Mouse (Mus musculus) ovary, adult 18-20 months (tissue): ENCODE results near the gene BC051665.

Source experiments
- DNase-seq: peaks from one replicate; pipeline ENCODE4 v3.0.0; 2022; ENCODE audit warnings: low spot score, mixed read lengths

BC051665 gene

GRCm38 (mm10) chr13:60786264-60786663, at the start of gene BC051665:
Gene BC051665, minus strand, starts transcription at chr13:60786364.
- DNase-seq = no peak

- DNase-seq = no peak
Observed at GRCm38 (mm10) chr13:60826052-60826451, 39.9 kb upstream of the BC051665 start.

DNA sequence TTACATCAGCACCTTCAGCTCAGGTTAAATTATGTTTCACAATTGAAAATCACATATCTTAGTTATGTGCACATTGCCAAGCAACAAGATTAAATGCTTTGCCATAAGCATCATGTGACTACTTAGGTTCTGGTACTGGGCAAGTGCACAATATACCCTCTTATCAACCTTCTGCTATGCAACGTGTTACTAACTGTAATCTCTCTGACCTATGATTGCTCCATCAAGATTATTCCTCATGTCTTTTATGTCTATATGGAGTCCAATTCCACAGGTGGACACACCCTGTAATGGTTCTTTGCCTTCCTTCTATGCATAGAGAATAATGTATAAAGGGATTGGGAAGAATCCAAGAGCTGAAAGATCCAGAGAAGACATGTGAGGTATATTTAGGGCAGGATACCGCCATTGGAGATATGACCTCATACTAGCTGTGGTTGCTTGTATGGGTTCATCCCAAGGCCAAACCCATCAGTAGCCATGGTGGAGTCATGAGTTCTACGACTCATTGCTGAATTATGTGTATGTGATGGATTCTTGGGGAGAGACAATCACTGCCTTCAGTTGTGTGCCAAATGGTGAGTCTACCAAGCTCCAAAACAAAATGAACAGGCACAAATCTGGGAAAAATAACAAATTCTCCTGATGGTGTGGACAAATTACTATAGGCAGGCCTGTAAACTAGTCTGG, 34.5 kb upstream of the BC051665 start:
- no peak for DNase-seq

DNA sequence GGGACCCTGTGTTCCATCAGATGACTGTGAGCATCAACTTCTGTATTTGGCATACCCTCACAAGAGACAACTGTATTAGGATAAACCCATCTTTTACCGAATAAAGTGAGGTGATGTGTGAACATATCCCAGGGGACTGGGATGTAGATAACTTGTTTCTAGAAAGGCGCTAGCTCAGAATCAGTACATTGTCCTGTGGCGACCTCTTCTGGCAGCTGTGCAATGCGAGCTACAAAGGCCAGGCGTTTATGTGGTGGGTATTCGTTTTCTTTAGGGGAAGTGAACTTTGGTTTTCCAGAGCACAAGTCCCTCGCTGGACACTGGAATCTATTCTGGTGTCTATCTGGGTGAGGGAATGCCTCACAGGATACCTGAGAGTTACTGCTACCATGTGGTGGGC, 33.3 kb upstream of the BC051665 start:
- no peak for DNase-seq

GRCm38 (mm10) chr13:60813722-60814121, 27.6 kb upstream of the BC051665 start:
- no peak for DNase-seq

GRCm38 (mm10) chr13:60812768-60813167, 26.6 kb upstream of the BC051665 start:
- no peak for DNase-seq

DNA sequence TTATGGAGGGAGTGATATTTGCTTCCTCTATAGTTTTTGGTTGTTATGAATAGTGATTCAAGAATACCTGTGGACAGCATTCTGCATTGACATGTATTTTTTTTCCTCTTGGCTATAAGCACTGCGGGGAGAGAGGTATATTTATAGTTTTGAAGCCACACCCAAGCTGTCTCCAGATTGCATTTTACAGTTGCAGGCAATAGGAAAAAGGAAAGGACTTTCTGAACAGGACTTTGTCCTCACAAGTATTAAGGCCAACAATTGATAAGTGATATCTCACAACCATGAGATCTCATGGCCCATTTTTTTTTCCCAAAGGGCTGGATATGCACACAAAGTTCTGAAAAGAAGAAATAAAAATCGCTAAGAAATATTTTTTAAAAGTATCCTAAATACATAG, 23.5 kb upstream of the BC051665 start:
- no peak for DNase-seq

DNA sequence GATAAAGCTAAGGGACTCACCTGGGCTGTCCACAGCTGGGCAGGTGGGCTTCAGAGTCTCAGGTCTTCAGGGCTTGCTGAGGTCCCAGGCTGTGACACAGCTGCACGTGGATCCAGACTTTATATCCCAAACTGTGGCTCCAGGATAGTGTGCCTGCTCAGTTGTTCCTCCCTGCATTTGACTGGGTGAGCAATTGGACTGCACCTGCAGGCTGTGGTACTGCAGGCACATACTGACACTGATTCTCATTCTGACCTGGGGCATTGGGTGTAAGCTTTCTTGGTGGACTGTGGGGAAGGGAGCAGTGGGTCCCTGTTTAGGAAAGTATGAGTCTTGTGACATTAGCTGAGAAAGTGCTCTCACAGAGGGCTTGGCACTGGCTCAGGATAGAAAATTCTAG, 16.6 kb upstream of the BC051665 start, which contains the start of gene Ctsll3:
Gene Ctsll3, minus strand, starts transcription at position 101 of the 400 bp plus-strand sequence.
- DNase-seq = no peak

DNA sequence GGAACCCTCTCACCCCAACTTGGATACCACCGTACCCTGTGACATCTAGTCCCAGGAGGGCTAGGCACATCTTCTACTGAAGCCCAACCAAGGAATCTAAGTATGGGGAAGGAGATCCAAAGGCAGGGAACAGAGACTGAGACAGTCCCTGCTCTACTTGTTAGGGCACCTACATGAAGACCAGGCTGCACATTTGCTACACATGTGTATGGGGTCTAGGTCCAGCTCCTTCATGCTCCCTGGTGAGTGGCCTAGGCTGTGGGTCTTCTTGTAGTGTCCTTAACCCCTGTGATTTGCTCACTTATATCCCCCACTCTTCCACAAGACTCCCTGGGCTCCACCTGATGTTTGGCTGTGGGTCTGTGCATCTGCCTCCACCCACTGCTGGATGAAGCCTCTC, 3.3 kb upstream of the BC051665 start:
- no peak for DNase-seq

DNA sequence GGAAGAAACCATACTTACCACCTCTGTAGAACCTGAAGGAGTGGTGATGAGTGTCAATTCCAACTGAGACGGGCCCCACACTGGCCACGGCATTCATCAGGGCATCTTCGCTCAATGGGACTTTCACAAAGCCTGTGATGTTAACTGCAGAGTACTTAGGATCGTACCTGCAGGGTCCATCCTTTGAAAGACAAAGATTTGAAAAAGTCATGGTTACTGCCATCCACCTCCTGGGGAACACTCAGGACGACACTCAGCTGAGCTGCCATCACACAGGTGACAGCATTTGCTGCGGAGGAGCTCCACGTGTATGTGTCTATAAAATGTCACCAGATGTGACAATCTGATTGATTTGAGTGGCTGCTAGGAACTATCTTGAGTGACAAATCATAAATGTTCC, 2.9 kb downstream of the BC051665 start:
- no peak for DNase-seq

DNA sequence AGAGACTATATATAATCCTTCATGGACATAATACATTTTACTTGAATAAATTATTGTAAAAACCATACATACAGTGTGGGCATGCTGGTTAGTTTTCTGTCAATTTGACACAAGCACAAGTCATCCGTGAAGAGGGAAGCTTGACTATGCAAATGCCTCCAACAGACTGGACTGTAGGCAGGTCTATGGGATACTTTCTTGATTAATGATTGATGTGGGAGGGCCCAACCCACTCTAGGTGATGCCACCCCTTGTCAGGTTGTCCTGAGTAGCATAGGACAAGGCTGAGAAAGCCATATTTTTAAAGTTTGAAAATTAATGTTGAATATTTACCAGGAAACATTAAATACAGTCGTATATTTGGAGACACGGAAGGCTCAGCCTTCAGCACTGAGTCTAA, 5.6 kb downstream of the BC051665 start:
- no peak for DNase-seq

- DNase-seq = no peak
Observed at GRCm38 (mm10) chr13:60761161-60761560, 25.0 kb downstream of the BC051665 start.

DNA sequence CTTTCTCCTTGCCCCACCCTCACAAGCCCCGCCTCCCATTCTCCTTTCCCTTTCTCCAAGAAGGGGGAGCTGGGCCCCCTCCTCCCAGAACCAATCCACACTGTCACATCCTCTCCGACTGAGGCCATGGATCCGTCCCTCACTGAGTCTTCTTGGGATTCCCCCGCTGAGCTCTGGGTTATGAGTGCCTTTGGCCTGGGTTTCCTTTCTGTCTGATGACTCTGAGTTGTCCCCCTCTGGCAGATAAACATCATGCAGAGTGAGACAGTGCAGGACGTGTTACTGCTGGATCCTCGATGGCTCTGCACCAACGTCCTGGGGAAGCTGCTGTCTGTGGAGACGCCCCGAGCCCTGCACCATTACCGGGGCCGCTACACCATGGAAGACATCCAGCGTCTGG, 25.8 kb downstream of the BC051665 start:
- no peak for DNase-seq

DNA sequence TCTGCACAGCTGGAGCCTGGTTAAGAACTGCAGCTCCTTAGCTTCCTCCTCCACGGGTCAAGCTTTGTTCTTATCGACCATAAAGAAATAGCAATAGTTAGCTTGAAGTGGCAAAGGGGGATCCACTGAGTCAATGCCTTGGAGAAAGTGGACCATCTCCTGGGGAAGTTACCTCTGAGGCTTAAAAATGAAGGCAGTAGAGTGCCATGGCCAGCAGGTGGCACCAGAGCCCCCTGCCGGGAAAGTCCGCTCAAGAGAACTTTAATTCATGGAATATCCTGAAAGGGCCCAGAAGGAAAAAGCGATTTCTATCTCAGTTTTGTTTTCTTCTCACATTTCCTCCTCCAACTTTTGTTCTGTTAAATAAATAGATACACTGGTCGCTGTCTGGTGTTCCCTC, 27.0 kb downstream of the BC051665 start:
- DNase-seq = no peak

GRCm38 (mm10) chr13:60757292-60757691, 28.9 kb downstream of the BC051665 start:
- no peak for DNase-seq

GRCm38 (mm10) chr13:60755251-60755650, 30.9 kb downstream of the BC051665 start:
- no peak for DNase-seq

DNA sequence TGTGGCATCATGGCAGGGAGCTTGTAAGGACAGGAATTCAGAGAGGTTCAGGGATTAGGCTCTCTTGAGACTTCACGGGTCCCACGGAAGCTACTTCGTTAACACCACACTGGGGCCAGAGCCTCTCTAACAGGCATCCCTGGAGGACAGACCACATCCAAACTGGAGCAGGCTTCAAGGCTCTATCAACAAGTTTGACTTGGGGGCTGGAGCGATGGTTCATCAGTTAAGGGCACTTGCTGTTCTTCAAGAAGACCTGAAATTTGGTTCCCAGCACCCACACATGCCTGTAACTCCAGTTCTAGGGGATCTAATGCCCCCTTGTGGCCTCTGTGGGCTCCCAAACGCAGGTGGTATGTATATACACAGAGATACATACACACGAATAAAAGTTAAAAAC, 32.9 kb downstream of the BC051665 start:
- DNase-seq = no peak

GRCm38 (mm10) chr13:60750930-60751329, 35.2 kb downstream of the BC051665 start:
- no peak for DNase-seq

GRCm38 (mm10) chr13:60748556-60748955, 37.6 kb downstream of the BC051665 start:
- no peak for DNase-seq

DNA sequence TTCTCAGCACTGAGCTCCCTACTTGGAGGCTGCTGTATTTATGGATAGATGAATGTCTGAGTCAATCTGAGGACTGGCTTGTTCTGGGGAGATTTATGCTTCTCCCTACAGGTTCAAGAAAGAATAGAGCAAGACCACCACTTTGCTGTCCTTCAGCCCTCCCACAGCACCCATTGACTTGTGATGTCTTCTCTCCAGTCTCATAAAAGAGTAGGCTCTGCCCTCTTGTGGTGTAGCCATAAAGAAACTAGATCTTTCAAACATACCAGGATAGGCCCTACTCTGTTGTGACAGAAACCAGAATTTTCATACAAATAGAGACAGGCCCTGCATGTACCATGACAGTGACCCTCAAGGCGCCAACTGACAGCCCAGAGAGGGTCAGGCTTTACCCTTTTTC, 39.0 kb downstream of the BC051665 start:
- no peak for DNase-seq

DNA sequence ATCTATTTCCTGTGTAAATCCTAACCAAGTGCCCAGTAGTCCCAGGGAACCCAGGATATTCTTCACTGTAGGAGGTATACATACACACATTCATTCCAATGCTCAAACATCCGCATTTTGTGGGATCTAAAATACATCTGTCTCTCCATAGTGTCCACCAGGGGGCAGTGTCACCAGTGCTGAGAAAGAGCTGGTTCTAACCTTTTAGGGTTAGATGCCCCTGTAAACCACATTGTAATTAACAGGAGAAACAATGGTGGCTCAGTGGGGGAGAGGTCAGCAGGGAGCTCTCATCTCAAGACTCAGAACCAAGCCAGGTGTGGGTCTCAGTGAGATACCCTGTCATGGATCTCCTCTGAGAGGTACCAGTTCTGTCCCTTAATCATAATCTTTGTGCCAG, 39.9 kb downstream of the BC051665 start:
- DNase-seq = no peak

DNA sequence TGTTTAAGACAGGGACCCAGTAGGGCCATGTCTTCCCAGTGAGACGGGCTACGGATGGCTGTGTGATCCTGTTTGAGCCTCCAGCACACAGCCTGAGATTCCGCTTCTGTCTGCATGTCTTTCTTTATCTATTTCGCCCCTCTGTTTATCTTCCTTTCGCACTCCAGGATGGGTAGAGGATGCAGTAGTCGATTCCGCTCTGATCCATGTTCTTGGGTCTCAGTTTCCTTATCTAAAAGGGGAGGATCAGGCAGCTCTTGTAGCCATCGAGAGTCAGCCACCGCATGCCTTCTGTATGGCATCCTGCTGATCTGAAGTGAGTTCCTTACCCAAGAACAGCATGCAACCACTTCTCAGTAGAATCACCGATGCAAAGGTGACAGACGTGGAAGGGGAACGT, 40.8 kb downstream of the BC051665 start:
- DNase-seq = no peak

DNA sequence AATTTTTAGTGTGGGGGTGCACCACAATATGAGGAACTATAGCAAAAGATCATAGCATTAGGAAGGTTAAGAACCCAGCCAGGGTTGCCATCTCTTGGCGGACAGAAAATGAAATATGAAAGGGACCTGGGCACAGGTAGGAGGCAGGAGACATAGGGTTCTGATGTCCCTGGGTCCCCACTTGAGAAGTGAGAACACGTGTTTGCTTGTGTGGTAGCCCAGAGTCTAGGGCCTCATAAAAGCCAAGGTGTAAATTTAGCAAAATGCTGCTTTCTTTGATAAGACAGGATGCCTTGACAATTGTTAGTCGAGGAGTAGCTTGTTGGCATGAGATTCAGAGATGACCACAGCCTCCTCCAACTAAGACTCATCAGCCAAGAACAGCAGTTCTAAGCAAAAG, 41.4 kb downstream of the BC051665 start:
- DNase-seq = no peak

DNA sequence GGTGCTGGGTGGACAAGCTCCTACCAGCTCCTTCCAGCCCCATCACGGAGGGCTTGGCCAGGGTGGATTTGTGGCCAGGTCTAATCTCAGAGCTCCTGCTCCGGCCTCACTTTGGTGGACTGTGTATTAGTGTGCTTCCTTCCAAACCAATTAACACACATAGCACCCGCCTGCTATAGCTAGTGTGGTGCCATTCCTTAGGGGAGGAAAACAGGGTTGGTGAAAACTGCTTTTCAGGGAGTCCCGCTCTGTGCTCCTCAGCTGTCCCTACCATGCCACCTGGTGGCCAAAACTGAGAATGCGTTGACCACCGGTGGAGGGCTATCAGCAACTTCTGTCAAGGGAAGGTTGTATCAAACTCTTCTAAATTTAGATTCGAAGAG, 42.1 kb downstream of the BC051665 start:
- peak; percentile 44 for DNase-seq
